Mouse (Mus musculus) cortical plate, adult 2 months (tissue): ENCODE measurements around the gene Slc35e3.

Experiments used
- CTCF ChIP-seq: fragments of 200-500 bp; IDR thresholded peaks from 2 replicates; pipeline ENCODE4 v1.5.1; 2011; ENCODE audit warnings: mild to moderate bottlenecking, control low read depth, low read length; ENCODE audit not compliant: insufficient read depth; ENCODE audit errors: extremely low read depth
- POLR2A ChIP-seq: fragments of 200-500 bp; IDR thresholded peaks from 2 replicates; pipeline ENCODE4 v1.6.1; 2011; ENCODE audit warnings: mild to moderate bottlenecking, low read length, control low read depth; ENCODE audit not compliant: insufficient read depth; ENCODE audit errors: extremely low read depth

- TF ChIP-seq POLR2A (no peak), CTCF (no peak)
Measured at GRCm38 (mm10) chr10:117727518-117728110, 18.6 kb downstream of the Slc35e3 start.
